Mouse (Mus musculus) kidney, adult 2 months (tissue): Measurements from ENCODE around the gene Cyp2d11.

Source experiments
- CTCF ChIP-seq: fragments of 200-500 bp; conservative IDR thresholded peaks from 2 replicates; pipeline ENCODE4 v1.5.1; 2011; ENCODE audit warnings: low read depth, mild to moderate bottlenecking, control low read depth, low read length, moderate library complexity, mixed read lengths; ENCODE audit not compliant: insufficient read depth, insufficient read length
- POLR2A ChIP-seq: fragments of 200-500 bp; IDR thresholded peaks from one replicate; pipeline ENCODE4 v1.6.1; 2011; ENCODE audit warnings: low read depth, low read length, control low read depth

DNA sequence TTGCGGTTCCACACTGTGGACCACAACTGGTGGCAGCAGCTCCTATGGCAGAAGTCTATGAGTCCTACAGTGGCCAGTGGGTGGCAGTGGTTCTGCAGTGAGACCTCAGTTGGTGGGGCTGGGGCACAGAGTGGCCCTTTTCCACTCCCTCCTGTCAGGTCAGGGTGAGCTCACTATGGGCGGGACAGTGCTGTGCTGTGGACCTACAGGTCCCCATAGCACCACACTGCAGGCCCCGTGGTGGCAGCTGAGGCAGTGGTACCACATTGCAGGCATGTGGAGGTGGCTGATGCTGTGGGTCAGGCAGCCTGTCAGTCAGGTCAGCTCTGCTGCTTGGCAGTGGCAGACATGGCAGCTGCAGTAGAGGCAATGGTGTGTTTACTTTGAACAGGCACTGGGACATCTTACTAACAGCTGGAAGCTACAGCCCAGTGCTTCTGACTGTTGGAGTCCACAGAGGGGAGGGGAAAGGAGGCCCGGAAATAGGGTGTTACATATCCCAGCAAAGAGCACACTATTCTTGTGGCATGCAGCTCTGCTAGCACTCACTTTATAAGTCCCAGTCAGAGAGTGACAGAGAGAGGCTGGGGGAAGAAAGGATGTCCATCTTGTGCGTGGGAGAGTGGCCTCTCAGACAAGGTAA lies 44.3 kb upstream of the Cyp2d11 start:
- TF ChIP-seq POLR2A, result no peak
- peak; percentile 63 for TF ChIP-seq CTCF
